Mouse (Mus musculus) heart, embryonic 16.5 days (tissue): ENCODE measurements around the gene Tuba4a. TPM values are rescaled to one million over a fixed set of nuclear protein-coding genes. Genes with fewer than 3 reads are reported as not detected.

ENCODE experiments used
- microRNA-seq: library from miRNA; unstranded; fragments of <30 nt; microRNA quantifications from one replicate; pipeline ENCODE4, GENCODE M21; 2017
- polyA plus RNA-seq: library from polyadenylated mRNA; unstranded; fragments of >200 nt; fragmentation: Nextera tagmentation; extraction: Ambion mirVana; gene quantifications from 2 replicates; pipeline ENCODE4 v1.2.1, GENCODE M21; 2015

Gene Tuba4a
- polyA plus RNA-seq, 1 experiment from 2014 or later, result 81.2 TPM

Small RNAs within 50 kb of the gene (microRNA-seq; reads per million reads assigned to microRNA genes)
- gene Gm27943, result not detected

Other genes with a start within 250 kb of the Tuba4a start
- 7.5 and 8.8 TPM in 2 replicates for gene Nhej1, start 94.7 kb downstream of the Tuba4a start, polyA plus RNA-seq
- 1.1 TPM in 2 replicates for gene Slc23a3, start 86.0 kb downstream of the Tuba4a start, polyA plus RNA-seq
- 39.2 and 40.9 TPM in 2 replicates for gene Cnppd1, start 77.2 kb downstream of the Tuba4a start, polyA plus RNA-seq
- 33.9 TPM in 2 replicates for gene Retreg2, start 77.1 kb downstream of the Tuba4a start, polyA plus RNA-seq
- 30.4 and 31.7 TPM in 2 replicates for gene Zfand2b, start 51.2 kb downstream of the Tuba4a start, polyA plus RNA-seq
- 15.2 and 16.1 TPM in 2 replicates for gene Abcb6, start 39.5 kb downstream of the Tuba4a start, polyA plus RNA-seq
- 22.8 and 32.0 TPM in 2 replicates for gene Ankzf1, start 27.7 kb downstream of the Tuba4a start, polyA plus RNA-seq
- gene Atg9a, start 27.7 kb downstream of the Tuba4a start, polyA plus RNA-seq, result 31.7 and 34.9 TPM in 2 replicates
- 7.7 and 8.8 TPM in 2 replicates for gene Glb1l, start 9.1 kb downstream of the Tuba4a start, polyA plus RNA-seq
- gene Stk16, start 9.0 kb downstream of the Tuba4a start, polyA plus RNA-seq, result 96.5 and 102 TPM in 2 replicates
- 0.24 TPM in 1 of 2 replicates, not detected in the other for gene A630095N17Rik, start 12.2 kb upstream of the Tuba4a start, polyA plus RNA-seq
- gene Dnajb2, start 16.5 kb upstream of the Tuba4a start, polyA plus RNA-seq, result 45.6 and 46.0 TPM in 2 replicates
- gene Ptprn, start 44.6 kb upstream of the Tuba4a start, polyA plus RNA-seq, result 0.44 and 0.62 TPM in 2 replicates
- 0.76 TPM in 1 of 2 replicates, not detected in the other for gene Resp18, start 58.5 kb upstream of the Tuba4a start, polyA plus RNA-seq
- gene Dnpep, start 98.1 kb upstream of the Tuba4a start, polyA plus RNA-seq, result 129 and 131 TPM in 2 replicates
- 469 and 480 TPM in 2 replicates for gene Des, start 140.5 kb upstream of the Tuba4a start, polyA plus RNA-seq
- 41.1 and 46.4 TPM in 2 replicates for gene Speg, start 155.4 kb upstream of the Tuba4a start, polyA plus RNA-seq
- 72.6 and 85.3 TPM in 2 replicates for gene Gmppa, start 216.1 kb upstream of the Tuba4a start, polyA plus RNA-seq
- gene Asic4, start 230.6 kb upstream of the Tuba4a start, polyA plus RNA-seq, result 0.08 and 0.27 TPM in 2 replicates